Mouse (Mus musculus) hindbrain, embryonic 12.5 days (tissue): ENCODE data around the gene Eif5a2. TPM values are rescaled to one million over a fixed set of nuclear protein-coding genes. Genes with fewer than 3 reads are reported as not detected.

Experiments used
- ATAC-seq: fragments of 200-750 bp; cut with Nextera tagmentation; 2 replicates; pipeline ENCODE4 v1.8.0; 2017; ENCODE audit warnings: moderate TSS enrichment; ENCODE audit not compliant: low FRiP score
- H3K27ac ChIP-seq: fragments of 300-500 bp; sonication (generic); 2 replicates; pipeline ENCODE4 v1.5.1; 2016; ENCODE audit warnings: mild to moderate bottlenecking
- H3K27me3 ChIP-seq: fragments of 300-500 bp; sonication (generic); 2 replicates; pipeline ENCODE4 v1.6.1; 2016; ENCODE audit warnings: mild to moderate bottlenecking
- H3K36me3 ChIP-seq: fragments of 300-500 bp; sonication (generic); 2 replicates; pipeline ENCODE4 v1.6.1; 2016; ENCODE audit warnings: mild to moderate bottlenecking
- H3K4me1 ChIP-seq: fragments of 300-500 bp; sonication (generic); 2 replicates; pipeline ENCODE4 v1.6.1; 2016
- H3K4me2 ChIP-seq: fragments of 300-500 bp; sonication (generic); replicated peaks from 2 replicates; pipeline ENCODE4 v1.6.1; 2016; ENCODE audit warnings: mild to moderate bottlenecking
- H3K4me3 ChIP-seq: fragments of 300-500 bp; sonication (generic); 2 replicates; pipeline ENCODE4 v1.5.1; 2016; ENCODE audit warnings: mild to moderate bottlenecking
- H3K9ac ChIP-seq: fragments of 300-500 bp; sonication (generic); 2 replicates; pipeline ENCODE4 v1.6.1; 2016; ENCODE audit warnings: mild to moderate bottlenecking, moderate library complexity
- H3K9me3 ChIP-seq: fragments of 300-500 bp; sonication (generic); replicated peaks from 2 replicates; pipeline ENCODE4 v1.6.1; 2016; ENCODE audit warnings: mild to moderate bottlenecking
- WGBS: fragments of 180-500 bp; shearing (Covaris S2); methylation state at CpG from one replicate; pipeline ENCODE4 v1.1.7; 2016; 5-methylcytosine and 5-hydroxymethylcytosine counted together
- polyA plus RNA-seq: library from polyadenylated mRNA; unstranded; fragments of >200 nt; fragmentation: Nextera tagmentation; extraction: Ambion mirVana; gene quantifications from 2 replicates; pipeline ENCODE4 v1.2.1, GENCODE M21; 2016

Gene Eif5a2
- polyA plus RNA-seq, 1 experiment from 2014 or later = 16.0 TPM

- H3K27ac ChIP-seq = no peak overlapping the region
- H3K4me1 ChIP-seq = no peaks in the 10 kb centered on the region
- no peak overlapping the region for H3K4me2 ChIP-seq
- WGBS = 89% methylated on average over 7 of the region's 7 CpGs
- H3K27me3 ChIP-seq = no peaks in the 10 kb centered on the region
- no peak overlapping the region for H3K4me3 ChIP-seq
- ATAC-seq = no peak
- H3K36me3 ChIP-seq = no peaks in the 10 kb centered on the region
- no peak overlapping the region for H3K9ac ChIP-seq
- H3K9me3 ChIP-seq = no peaks in the 10 kb centered on the region
Measured at GRCm38 (mm10) chr3:28775361-28775760, 5.7 kb upstream of the Eif5a2 start.

GRCm38 (mm10) chr3:28775958-28776357 is 5.1 kb upstream of the Eif5a2 start:
- no peak for ATAC-seq
- H3K27ac ChIP-seq = no peak overlapping the region
- no peaks in the 10 kb centered on the region for H3K36me3 ChIP-seq
- H3K27me3 ChIP-seq = no peaks in the 10 kb centered on the region
- no peak overlapping the region for H3K9ac ChIP-seq
- WGBS = 96% methylated on average over 1 of the region's 1 CpGs
- H3K4me1 ChIP-seq = no peaks in the 10 kb centered on the region
- H3K9me3 ChIP-seq = no peaks in the 10 kb centered on the region
- no peak overlapping the region for H3K4me3 ChIP-seq
- no peak overlapping the region for H3K4me2 ChIP-seq

- no peak overlapping the region for H3K27ac ChIP-seq
- no peak overlapping the region for H3K4me2 ChIP-seq
- no peaks in the 10 kb centered on the region for H3K36me3 ChIP-seq
- H3K9ac ChIP-seq = no peak overlapping the region
- 68% methylated on average over 1 of the region's 1 CpGs for WGBS
- no peak for ATAC-seq
- no peaks in the 10 kb centered on the region for H3K9me3 ChIP-seq
- H3K27me3 ChIP-seq = no peaks in the 10 kb centered on the region
- no peaks in the 10 kb centered on the region for H3K4me1 ChIP-seq
- H3K4me3 ChIP-seq = no peak overlapping the region
Measured at GRCm38 (mm10) chr3:28776491-28776890, 4.6 kb upstream of the Eif5a2 start.

GRCm38 (mm10) chr3:28780511-28780910 is 565 bp upstream of the Eif5a2 start:
- Histone ChIP-seq H3K9me3 (no peaks in the 10 kb centered on the region), H3K4me3 (peak overlapping the region; percentile 59), H3K4me1 (peaks cover 6% of the 10 kb centered on the region; the same call in 1 of the 2 replicates), H3K27me3 (no peaks in the 10 kb centered on the region; the same call in 1 of the 2 replicates), H3K36me3 (no peaks in the 10 kb centered on the region), H3K9ac (no peak overlapping the region), H3K27ac (no peak overlapping the region), H3K4me2 (peak overlapping the region; percentile 83)
- peak; percentile 32 for ATAC-seq
- WGBS = 74% methylated on average over 9 of the region's 9 CpGs

- Histone ChIP-seq H3K9me3 (no peaks in the 10 kb centered on the region), H3K9ac (peak overlapping the region; percentile 69), H3K27ac (no peak overlapping the region), H3K4me3 (peak overlapping the region; percentile 59), H3K27me3 (no peaks in the 10 kb centered on the region; the same call in 1 of the 2 replicates), H3K4me1 (peaks cover 6% of the 10 kb centered on the region; the same call in 1 of the 2 replicates), H3K4me2 (peak overlapping the region; percentile 83), H3K36me3 (no peaks in the 10 kb centered on the region)
- WGBS = under 1% methylated on average over 33 of the region's 41 CpGs
- no peak; the same call in 1 of the 2 replicates for ATAC-seq
Measured at GRCm38 (mm10) chr3:28781422-28781821, 346 bp downstream of the Eif5a2 start.

GRCm38 (mm10) chr3:28781848-28782247 is 772 bp downstream of the Eif5a2 start:
- H3K9ac ChIP-seq = peak overlapping the region; percentile 69
- no peaks in the 10 kb centered on the region; the same call in 1 of the 2 replicates for H3K27me3 ChIP-seq
- H3K4me1 ChIP-seq = peaks cover 6% of the 10 kb centered on the region; the same call in 1 of the 2 replicates
- peak overlapping the region; percentile 59 for H3K4me3 ChIP-seq
- no peaks in the 10 kb centered on the region for H3K36me3 ChIP-seq
- WGBS = 20% methylated on average over 14 of the region's 14 CpGs
- H3K9me3 ChIP-seq = no peaks in the 10 kb centered on the region
- peak overlapping the region; percentile 83 for H3K4me2 ChIP-seq
- no peak for ATAC-seq
- H3K27ac ChIP-seq = no peak overlapping the region

- Histone ChIP-seq H3K4me2 (no peak overlapping the region), H3K36me3 (no peaks in the 10 kb centered on the region), H3K9me3 (no peaks in the 10 kb centered on the region), H3K27ac (no peak overlapping the region), H3K9ac (no peak overlapping the region), H3K27me3 (no peaks in the 10 kb centered on the region; the same call in 1 of the 2 replicates), H3K4me1 (peaks cover 6% of the 10 kb centered on the region; the same call in 1 of the 2 replicates), H3K4me3 (no peak overlapping the region)
- WGBS = 87% methylated on average over 2 of the region's 2 CpGs
- ATAC-seq = no peak
Measured at GRCm38 (mm10) chr3:28784176-28784575, 3.1 kb downstream of the Eif5a2 start.

- no peaks in the 10 kb centered on the region for H3K27me3 ChIP-seq
- H3K36me3 ChIP-seq = no peaks in the 10 kb centered on the region
- H3K4me1 ChIP-seq = no peaks in the 10 kb centered on the region
- H3K4me2 ChIP-seq = no peak overlapping the region
- H3K27ac ChIP-seq = no peak overlapping the region
- no peak for ATAC-seq
- no peak overlapping the region for H3K9ac ChIP-seq
- H3K4me3 ChIP-seq = no peak overlapping the region
- 92% methylated on average over 7 of the region's 7 CpGs for WGBS
- no peaks in the 10 kb centered on the region for H3K9me3 ChIP-seq
Measured at GRCm38 (mm10) chr3:28794835-28795234, 13.8 kb downstream of the Eif5a2 start.

- peak; percentile 100 for ATAC-seq
- Histone ChIP-seq H3K4me3 (peak within 1 kb of the TSS; percentile 82), H3K36me3 (peaks cover 19% of the 10 kb centered on the region), H3K27ac (peak within 1 kb of the TSS; percentile 81), H3K9me3 (no peaks in the 10 kb centered on the region), H3K4me2 (peak within 1 kb of the TSS; percentile 65), H3K9ac (peak within 1 kb of the TSS; percentile 89), H3K27me3 (no peaks in the 10 kb centered on the region), H3K4me1 (peaks cover 11% of the 10 kb centered on the region)
- under 1% methylated on average over 72 of the region's 72 CpGs for WGBS
Measured at GRCm38 (mm10) chr3:28805301-28806097, 24.4 kb downstream of the Eif5a2 start, which contains the start of gene Rpl22l1. TSS of gene Rpl22l1 (plus strand) at chr3:28805436.

- Histone ChIP-seq H3K36me3 (peaks cover 23% of the 10 kb centered on the region), H3K4me2 (no peak overlapping the region), H3K27ac (no peak overlapping the region), H3K4me3 (no peak overlapping the region), H3K9ac (no peak overlapping the region), H3K4me1 (peaks cover 11% of the 10 kb centered on the region), H3K9me3 (no peaks in the 10 kb centered on the region), H3K27me3 (no peaks in the 10 kb centered on the region)
- 94% methylated on average over 4 of the region's 4 CpGs for WGBS
- ATAC-seq = no peak
Measured at GRCm38 (mm10) chr3:28808039-28808643, 27.1 kb downstream of the Eif5a2 start.

- Histone ChIP-seq H3K27ac (no peak overlapping the region), H3K27me3 (no peaks in the 10 kb centered on the region), H3K4me2 (no peak overlapping the region), H3K9me3 (no peaks in the 10 kb centered on the region), H3K4me3 (no peak overlapping the region), H3K4me1 (peaks cover 4% of the 10 kb centered on the region; the same call in 1 of the 2 replicates), H3K9ac (no peak overlapping the region), H3K36me3 (peaks cover 23% of the 10 kb centered on the region)
- WGBS = 76% methylated on average over 4 of the region's 4 CpGs
- ATAC-seq = no peak
Measured at GRCm38 (mm10) chr3:28811441-28811840, 30.4 kb downstream of the Eif5a2 start.

GRCm38 (mm10) chr3:28814361-28814760 is 33.3 kb downstream of the Eif5a2 start:
- Histone ChIP-seq H3K4me2 (no peak overlapping the region), H3K4me3 (no peak overlapping the region), H3K27ac (no peak overlapping the region), H3K9me3 (no peaks in the 10 kb centered on the region), H3K36me3 (0 out of 2 replicates have a peak, but pooled peaks cover 4% of the 10 kb centered on the region), H3K9ac (no peak overlapping the region), H3K4me1 (no peaks in the 10 kb centered on the region), H3K27me3 (no peaks in the 10 kb centered on the region)
- WGBS = 11% methylated on average over 4 of the region's 4 CpGs
- no peak for ATAC-seq
